Mouse (Mus musculus) hindbrain, embryonic 16.5 days (tissue): ENCODE results near the gene Lrrk1. TPM values are rescaled to one million over a fixed set of nuclear protein-coding genes. Genes with fewer than 3 reads are reported as not detected.

Source experiments
- ATAC-seq: fragments of 200-750 bp; cut with Nextera tagmentation; 2 replicates; pipeline ENCODE4 v1.8.0; 2017; ENCODE audit warnings: moderate TSS enrichment, moderate library complexity
- H3K27ac ChIP-seq: fragments of 300-500 bp; sonication (generic); 2 replicates; pipeline ENCODE4 v1.5.1; 2014; ENCODE audit warnings: low read depth, mild to moderate bottlenecking, control low read depth, low read length, moderate library complexity
- H3K27me3 ChIP-seq: fragments of 300-500 bp; sonication (generic); replicated peaks from 2 replicates; pipeline ENCODE4 v1.6.1; 2014; ENCODE audit warnings: low read length; ENCODE audit not compliant: control insufficient read depth, insufficient read depth
- H3K36me3 ChIP-seq: fragments of 300-500 bp; sonication (generic); 2 replicates; pipeline ENCODE4 v1.6.1; 2014; ENCODE audit warnings: mild to moderate bottlenecking, low read length, moderate library complexity, mixed read lengths; ENCODE audit not compliant: control insufficient read depth, insufficient read depth
- H3K4me1 ChIP-seq: fragments of 300-500 bp; sonication (generic); 2 replicates; pipeline ENCODE4 v1.6.1; 2014; ENCODE audit warnings: low read depth, low read length; ENCODE audit not compliant: control insufficient read depth, insufficient read depth
- H3K4me2 ChIP-seq: fragments of 300-500 bp; sonication (generic); 2 replicates; pipeline ENCODE4 v1.6.1; 2014; ENCODE audit warnings: mild to moderate bottlenecking, low read length, control low read depth, moderate library complexity
- H3K4me3 ChIP-seq: fragments of 300-500 bp; sonication (generic); 2 replicates; pipeline ENCODE4 v1.5.1; 2014; ENCODE audit warnings: mild to moderate bottlenecking, low read length, control low read depth, moderate library complexity
- H3K9ac ChIP-seq: fragments of 300-500 bp; sonication (generic); 2 replicates; pipeline ENCODE4 v1.6.1; 2014; ENCODE audit warnings: low read depth, mild to moderate bottlenecking, control low read depth, low read length, moderate library complexity
- H3K9me3 ChIP-seq: fragments of 300-500 bp; sonication (generic); 2 replicates; pipeline ENCODE4 v1.6.1; 2014; ENCODE audit warnings: mild to moderate bottlenecking, low read length, moderate library complexity; ENCODE audit not compliant: control insufficient read depth
- WGBS: fragments of 180-500 bp; shearing (Covaris S2); extraction: QIAGEN DNeasy Blood & Tissue Kit; methylation state at CpG from one replicate; pipeline ENCODE4 v1.1.7; 2014; 5-methylcytosine and 5-hydroxymethylcytosine counted together
- microRNA-seq: library from miRNA; unstranded; fragments of <30 nt; microRNA quantifications from one replicate; pipeline ENCODE4, GENCODE M21; 2017
- polyA plus RNA-seq: library from polyadenylated mRNA; unstranded; fragments of >200 nt; fragmentation: Nextera tagmentation; extraction: Ambion mirVana; gene quantifications from 2 replicates; pipeline ENCODE4 v1.2.1, GENCODE M21; 2015

The Lrrk1 gene
- polyA plus RNA-seq, 1 experiment from 2014 or later: 3.0 TPM

DNA sequence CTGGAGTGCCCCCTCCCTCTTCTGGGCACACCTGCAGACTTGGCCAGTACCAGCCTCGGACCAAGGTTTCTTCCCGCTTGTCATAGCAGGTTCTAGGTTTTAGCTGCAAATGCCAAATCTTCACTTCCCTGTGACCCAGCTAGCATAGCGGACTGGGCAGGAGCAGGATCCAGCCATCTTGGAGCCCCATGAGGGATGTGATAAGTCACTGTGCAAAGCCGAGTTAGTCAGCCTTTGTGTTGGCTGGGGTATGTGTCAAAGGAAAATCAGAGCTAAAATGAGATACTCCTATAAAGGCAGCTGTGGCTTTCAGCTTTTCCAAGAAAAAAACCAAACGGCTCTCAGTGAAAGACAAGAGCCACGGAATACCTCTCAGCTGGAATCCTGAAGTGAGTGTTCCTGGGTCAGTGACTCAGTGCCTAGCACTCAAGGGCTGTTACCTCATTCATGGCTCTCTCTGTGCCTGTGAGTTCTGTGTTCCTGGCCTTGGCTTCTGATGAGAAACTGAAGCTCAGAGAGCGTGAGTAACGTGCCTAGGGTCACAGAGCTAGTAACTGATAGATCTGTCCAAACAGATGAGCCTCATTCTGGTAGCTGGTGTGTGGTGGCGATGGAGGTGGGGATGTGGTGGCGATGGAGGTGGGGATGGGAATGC is 207.3 kb downstream of the Lrrk1 start:
- 86% methylated on average over 10 of the region's 10 CpGs for WGBS
- H3K36me3 ChIP-seq: no peaks in the 10 kb centered on the region
- H3K27ac ChIP-seq: no peak overlapping the region
- H3K9me3 ChIP-seq: no peaks in the 10 kb centered on the region
- H3K4me3 ChIP-seq: no peak overlapping the region
- no peak overlapping the region for H3K4me2 ChIP-seq
- H3K27me3 ChIP-seq: no peaks in the 10 kb centered on the region
- H3K9ac ChIP-seq: no peak overlapping the region
- H3K4me1 ChIP-seq: 0 out of 2 replicates have a peak, but pooled peaks cover 3% of the 10 kb centered on the region
- no peak for ATAC-seq

DNA sequence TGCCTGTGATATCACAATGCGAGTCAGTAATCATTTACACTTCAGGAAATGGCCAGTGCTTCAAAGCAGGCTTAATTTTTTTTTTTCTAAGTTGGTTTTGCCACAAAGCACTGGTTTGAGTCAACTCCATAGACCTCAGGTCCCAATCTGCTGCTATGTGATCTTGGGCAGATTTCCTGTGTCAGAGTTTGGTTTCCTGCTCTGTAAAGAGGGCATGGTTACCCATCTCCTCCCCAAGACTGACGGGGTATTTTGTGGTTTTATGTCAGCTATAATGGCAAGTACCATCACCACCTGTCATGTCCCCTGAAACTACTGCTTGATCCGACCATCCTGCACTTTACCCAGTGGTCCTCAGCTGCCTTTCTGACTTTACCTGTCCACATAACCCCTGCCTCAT is 207.9 kb downstream of the Lrrk1 start:
- 0 out of 2 replicates have a peak, but pooled peaks cover 3% of the 10 kb centered on the region for H3K4me1 ChIP-seq
- no peak overlapping the region for H3K27ac ChIP-seq
- no peaks in the 10 kb centered on the region for H3K9me3 ChIP-seq
- 89% methylated on average over 3 of the region's 3 CpGs for WGBS
- no peak overlapping the region for H3K4me3 ChIP-seq
- no peak overlapping the region for H3K9ac ChIP-seq
- ATAC-seq: no peak
- no peaks in the 10 kb centered on the region for H3K27me3 ChIP-seq
- no peak overlapping the region for H3K4me2 ChIP-seq
- H3K36me3 ChIP-seq: no peaks in the 10 kb centered on the region

DNA sequence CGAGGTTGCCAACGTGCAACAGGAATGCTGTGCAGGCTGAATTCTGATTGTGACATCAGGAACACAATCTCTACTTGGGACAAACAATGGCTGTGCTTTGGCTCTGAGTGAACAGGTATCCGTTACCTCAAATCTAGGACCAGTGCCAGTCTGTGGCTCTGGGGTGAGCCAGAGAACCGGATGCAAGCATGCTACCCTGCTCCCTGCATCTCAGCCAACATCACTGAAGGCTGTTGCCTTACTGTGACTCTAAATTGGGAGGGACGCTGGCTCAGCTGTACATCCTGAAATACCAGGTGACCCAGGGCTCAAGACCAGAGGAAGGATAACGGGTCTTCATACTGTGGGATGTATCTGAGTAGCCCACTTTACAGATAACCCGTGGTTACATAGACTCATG is 208.4 kb downstream of the Lrrk1 start:
- Histone ChIP-seq H3K9ac (no peak overlapping the region), H3K27ac (no peak overlapping the region), H3K27me3 (no peaks in the 10 kb centered on the region), H3K4me1 (0 out of 2 replicates have a peak, but pooled peaks cover 3% of the 10 kb centered on the region), H3K9me3 (no peaks in the 10 kb centered on the region), H3K4me3 (no peak overlapping the region), H3K4me2 (no peak overlapping the region), H3K36me3 (no peaks in the 10 kb centered on the region)
- ATAC-seq: no peak
- 83% methylated on average over 7 of the region's 7 CpGs for WGBS

DNA sequence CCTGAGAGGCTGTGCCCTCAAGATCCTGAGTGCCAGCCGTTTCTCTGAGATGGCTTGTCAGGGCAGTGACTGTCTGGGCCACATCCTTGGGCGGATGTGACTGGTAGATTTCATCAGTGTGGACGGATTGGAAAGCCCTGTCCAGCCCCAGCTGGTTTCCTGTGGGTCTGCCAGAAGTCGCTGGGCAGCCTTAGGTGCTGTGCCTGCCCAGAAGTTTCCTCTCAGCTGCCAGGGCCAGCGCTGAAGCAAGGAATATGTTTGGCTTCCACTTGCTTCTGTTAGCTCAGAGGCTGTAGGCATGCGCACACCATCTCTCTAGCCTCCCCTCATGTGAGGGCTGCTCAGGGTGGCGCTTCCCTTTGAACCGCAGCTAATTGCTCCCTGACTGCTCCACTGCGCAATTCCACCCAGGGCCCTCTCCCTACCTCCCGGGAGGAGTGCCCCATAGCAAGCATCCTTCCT is 209.0 kb downstream of the Lrrk1 start:
- no peaks in the 10 kb centered on the region for H3K27me3 ChIP-seq
- 52% methylated on average over 10 of the region's 10 CpGs for WGBS
- no peaks in the 10 kb centered on the region for H3K9me3 ChIP-seq
- no peak overlapping the region; the same call in 1 of the 2 replicates for H3K27ac ChIP-seq
- ATAC-seq: peak; percentile 66
- H3K4me2 ChIP-seq: no peak overlapping the region
- H3K36me3 ChIP-seq: no peaks in the 10 kb centered on the region
- H3K4me1 ChIP-seq: 0 out of 2 replicates have a peak, but pooled peaks cover 3% of the 10 kb centered on the region
- H3K9ac ChIP-seq: no peak overlapping the region
- H3K4me3 ChIP-seq: no peak overlapping the region

DNA sequence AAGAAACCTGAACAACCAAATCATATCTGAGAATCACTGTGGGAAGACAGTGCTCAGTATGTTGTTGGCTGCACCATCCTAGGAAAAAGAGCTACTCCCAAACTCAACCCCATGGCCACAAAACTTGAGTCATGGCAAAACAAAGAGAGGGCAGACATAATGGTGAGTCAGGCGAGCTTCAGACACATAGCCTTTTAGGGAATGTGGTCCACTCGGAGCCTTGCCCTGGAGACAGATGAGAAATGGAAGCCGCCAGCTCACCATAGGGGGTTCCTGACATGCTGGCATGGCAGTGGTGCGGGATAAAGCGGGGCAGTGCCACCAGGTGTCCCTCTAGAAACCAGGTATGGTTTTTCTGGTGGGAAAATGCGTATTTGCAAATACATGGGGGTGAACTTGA is 210.0 kb downstream of the Lrrk1 start:
- 85% methylated on average over 6 of the region's 6 CpGs for WGBS
- ATAC-seq: no peak

DNA sequence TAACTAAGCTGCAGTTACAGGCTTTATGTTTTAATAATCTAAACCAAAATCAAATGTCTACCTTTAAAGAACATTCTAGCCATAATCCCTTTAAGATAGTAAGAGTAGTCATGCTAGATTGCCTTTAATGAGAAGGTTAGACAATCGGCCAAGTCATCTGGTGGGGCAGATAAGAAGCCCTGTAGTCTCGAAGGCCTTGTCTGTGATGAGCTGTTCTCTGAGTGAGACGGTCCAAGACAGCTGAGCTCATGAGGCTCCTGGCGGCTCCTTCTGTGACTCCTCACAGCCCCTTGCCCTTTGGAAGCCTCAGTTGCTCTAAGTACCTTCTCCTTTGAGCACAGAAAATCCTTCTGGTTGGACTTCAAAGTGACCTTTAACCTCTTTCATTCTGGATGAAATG is 211.2 kb downstream of the Lrrk1 start:
- Histone ChIP-seq H3K27ac (no peak overlapping the region), H3K9ac (no peak overlapping the region), H3K36me3 (no peaks in the 10 kb centered on the region; the same call in none of the 2 replicates), H3K4me1 (0 out of 2 replicates have a peak, but pooled peaks cover 3% of the 10 kb centered on the region), H3K9me3 (no peaks in the 10 kb centered on the region), H3K27me3 (no peaks in the 10 kb centered on the region), H3K4me3 (no peak overlapping the region), H3K4me2 (no peak overlapping the region)
- whole genome bisulfite sequencing: 82% methylated on average over 4 of the region's 4 CpGs
- no peak for ATAC-seq

More for the DNA sequence above, 210.0 kb downstream of the Lrrk1 start:
- Histone ChIP-seq H3K36me3 (no peaks in the 10 kb centered on the region; the same call in 1 of the 2 replicates), H3K4me1 (0 out of 2 replicates have a peak, but pooled peaks cover 3% of the 10 kb centered on the region), H3K4me2 (no peak overlapping the region), H3K9ac (no peak overlapping the region), H3K4me3 (no peak overlapping the region), H3K9me3 (no peaks in the 10 kb centered on the region), H3K27ac (no peak overlapping the region), H3K27me3 (no peaks in the 10 kb centered on the region)

Small RNA genes lying within 50 kb of the gene (microRNA-seq; reads per million reads assigned to microRNA genes)
- gene Mir7057: not detected

Other genes starting within 250 kb of the Lrrk1 start
- not detected in 2 replicates for gene Gm10974, start 22.4 kb downstream of the Lrrk1 start, polyA plus RNA-seq
- gene Aldh1a3, start 39.2 kb upstream of the Lrrk1 start, polyA plus RNA-seq: 2.5 and 3.2 TPM in 2 replicates